Mouse (Mus musculus): ENCODE data around the gene Gm10570.

Gene Gm10570

GRCm38 (mm10) chr4:130273698-130274345, 34.7 kb downstream of the Gm10570 start:
- peak; percentile 50 for DNase-seq (ENCODE audit: extremely low read depth, low read depth, low spot score)

- no peak for DNase-seq (ENCODE audit: extremely low read depth, low read depth, low spot score)
Observed at GRCm38 (mm10) chr4:130270611-130271347, 37.7 kb downstream of the Gm10570 start.

GRCm38 (mm10) chr4:130270089-130270488, 38.4 kb downstream of the Gm10570 start:
- DNase-seq (ENCODE audit: extremely low read depth, low read depth, low spot score) = no peak

GRCm38 (mm10) chr4:130268736-130269135, 39.7 kb downstream of the Gm10570 start:
- no peak for DNase-seq (ENCODE audit: extremely low read depth, low read depth, low spot score)

- no peak for DNase-seq (ENCODE audit: extremely low read depth, low read depth, low spot score)
Observed at GRCm38 (mm10) chr4:130267069-130267468, 41.4 kb downstream of the Gm10570 start.

GRCm38 (mm10) chr4:130266601-130267000, 41.9 kb downstream of the Gm10570 start:
- no peak for DNase-seq (ENCODE audit: extremely low read depth, low read depth, low spot score)

- no peak for DNase-seq (ENCODE audit: extremely low read depth, low read depth, low spot score)
Observed at GRCm38 (mm10) chr4:130264698-130265349, 43.6 kb downstream of the Gm10570 start.

GRCm38 (mm10) chr4:130264131-130264530, 44.3 kb downstream of the Gm10570 start:
- DNase-seq (ENCODE audit: extremely low read depth, low read depth, low spot score) = no peak

- no peak for DNase-seq (ENCODE audit: extremely low read depth, low read depth, low spot score)
Observed at GRCm38 (mm10) chr4:130260406-130260805, 48.1 kb downstream of the Gm10570 start.
